Mouse (Mus musculus) megakaryocyte progenitor cell, adult 5-6 weeks (primary cell): ENCODE measurements around the gene Rnf115. TPM values are rescaled to one million over a fixed set of nuclear protein-coding genes. Genes with fewer than 3 reads are reported as not detected.

Source experiments
- ATAC-seq: replicated peaks from 2 replicates; pipeline ENCODE4 v1.8.0; 2016; ENCODE audit warnings: mild to moderate bottlenecking, moderate TSS enrichment, inconsistent platforms; ENCODE audit not compliant: poor library complexity
- total RNA-seq, 2 experiments: library from RNA; stranded (forward) in 1 of 2; stranded (reverse) in 1 of 2; fragments of 157-497, 149-512 nt in 1 of 2; fragments of 200-1000 nt in 1 of 2; gene quantifications; 2 replicates each; pipeline versions ENCODE4 v1.2.3 to v1.2.4; 2015 to 2017

Gene Rnf115
- total RNA-seq, 2 experiments from 2014 or later = 71.4 to 81.6 TPM

DNA sequence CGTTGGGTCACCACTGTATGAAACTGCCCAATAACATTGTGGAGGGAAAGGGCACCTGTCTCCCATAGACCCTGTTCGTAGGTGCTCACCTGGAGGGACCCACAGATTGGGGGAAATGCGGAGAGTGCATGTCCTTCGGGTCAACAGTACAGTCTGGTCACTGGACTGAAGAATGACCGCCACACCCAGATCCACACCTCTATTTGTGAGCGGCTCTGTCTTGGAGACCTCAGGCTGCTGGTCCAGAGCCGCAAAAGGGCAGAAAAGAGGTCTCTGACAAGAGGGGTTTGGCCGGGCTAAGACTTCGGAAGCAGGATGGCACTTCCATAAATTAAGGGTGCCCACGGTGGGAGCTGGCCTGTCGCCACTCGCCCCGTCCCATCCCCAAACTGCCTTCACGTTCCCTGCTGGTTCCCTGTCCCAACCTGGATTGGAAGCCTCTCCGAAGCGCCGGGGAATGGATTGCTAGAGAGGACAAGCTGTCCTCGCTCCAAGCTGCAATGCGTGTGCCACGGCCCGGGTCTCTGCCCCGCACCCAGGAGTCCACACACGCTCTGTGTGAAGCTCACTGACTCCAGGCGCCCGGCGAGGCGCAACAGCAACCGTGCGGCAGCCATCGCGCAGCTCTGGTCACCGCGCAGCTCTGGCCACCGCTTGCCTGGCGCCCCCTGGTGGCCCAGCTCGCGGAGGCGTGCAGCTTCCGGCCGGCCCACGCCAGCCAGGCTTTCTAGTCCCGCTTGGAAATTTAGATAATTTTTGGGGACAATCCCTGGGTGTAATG is 19.4 kb upstream of the Rnf115 start, which contains the start of gene Nudt17:
Gene Nudt17 (minus strand): TSS at position 660 of the 781 bp plus-strand sequence.
- peak; percentile 86 for ATAC-seq

DNA sequence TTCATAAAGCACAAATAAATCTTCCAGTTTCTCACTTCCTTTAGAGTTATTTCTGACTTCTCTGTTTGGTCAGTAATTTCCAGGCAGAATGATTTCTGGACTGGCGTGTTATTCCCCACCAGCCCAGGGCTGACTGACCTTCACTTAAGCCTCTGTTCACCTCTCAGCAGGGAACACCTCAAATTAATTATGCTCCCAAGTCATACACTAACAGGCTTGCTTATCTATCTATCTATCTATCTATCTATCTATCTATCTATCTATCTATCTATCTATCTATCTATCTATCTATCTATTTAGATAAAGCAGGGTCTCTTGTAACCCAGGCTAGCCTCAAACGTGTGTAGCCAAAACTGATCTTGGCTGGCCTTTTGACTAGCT is 18.8 kb upstream of the Rnf115 start:
- no peak for ATAC-seq

- no peak for ATAC-seq
Measured at GRCm38 (mm10) chr3:96714286-96714685, 13.2 kb upstream of the Rnf115 start.

- ATAC-seq = peak; percentile 67
Measured at GRCm38 (mm10) chr3:96715854-96716253, 11.6 kb upstream of the Rnf115 start.

DNA sequence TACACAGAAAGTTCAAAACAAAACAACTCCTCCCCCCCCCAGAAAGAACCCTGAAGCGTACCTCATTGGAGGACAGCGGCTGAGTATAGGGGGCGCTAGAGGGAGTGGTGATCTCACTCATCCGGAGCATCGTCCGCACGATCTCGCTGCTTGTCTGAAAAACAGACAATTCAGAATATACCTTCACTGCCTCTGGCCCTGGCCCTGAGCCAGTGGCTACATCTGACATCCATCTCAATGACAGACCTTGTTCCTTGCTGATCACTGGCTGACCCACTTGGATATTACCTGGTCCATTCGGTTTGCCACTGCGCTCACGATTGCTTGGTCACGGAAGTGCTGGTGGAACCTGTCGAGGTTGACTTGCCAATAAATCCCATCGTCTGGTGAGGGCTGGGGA is 8.3 kb upstream of the Rnf115 start:
- peak; percentile 89 for ATAC-seq

- peak; percentile 26 for ATAC-seq
Measured at GRCm38 (mm10) chr3:96727828-96728633, 567 bp downstream of the Rnf115 start.

DNA sequence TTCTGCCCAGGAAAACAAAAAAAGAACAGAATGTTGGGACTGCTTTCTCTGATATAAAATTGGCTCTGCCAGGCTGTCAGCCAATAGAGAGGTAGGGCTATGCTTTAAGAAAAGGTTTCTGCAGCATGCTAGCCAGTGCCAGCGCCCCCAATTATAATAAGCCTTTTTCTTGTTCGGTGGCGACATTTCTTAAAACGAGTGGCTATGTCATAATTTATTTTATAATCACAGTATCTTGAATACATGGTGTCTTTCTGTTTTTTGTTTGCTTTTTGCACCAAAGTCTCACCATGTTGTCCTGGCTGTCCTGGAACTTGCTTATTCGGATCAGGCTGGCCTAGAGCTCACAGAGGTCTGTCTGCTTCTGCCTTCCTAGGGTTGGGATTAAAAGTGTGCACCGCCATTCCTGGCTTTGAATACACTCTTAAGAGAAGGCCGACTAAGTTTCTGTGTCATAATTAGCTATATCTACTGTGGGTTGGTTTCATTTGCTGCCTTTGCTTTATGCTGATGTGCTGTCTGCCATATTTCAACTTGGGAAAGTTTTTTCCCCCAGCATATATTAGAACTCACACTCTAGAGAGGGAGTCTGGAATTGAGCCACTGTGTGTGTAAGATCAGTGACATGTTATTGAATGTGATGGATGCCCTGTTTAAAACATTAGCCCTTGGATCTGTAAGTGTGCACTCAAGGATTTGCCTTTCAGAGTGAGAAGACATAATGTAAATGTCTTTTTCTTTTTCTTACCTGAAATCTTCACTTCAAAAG is 1.4 kb downstream of the Rnf115 start:
- ATAC-seq = no peak

- peak; percentile 49 for ATAC-seq
Measured at GRCm38 (mm10) chr3:96729403-96729784, 1.9 kb downstream of the Rnf115 start.

DNA sequence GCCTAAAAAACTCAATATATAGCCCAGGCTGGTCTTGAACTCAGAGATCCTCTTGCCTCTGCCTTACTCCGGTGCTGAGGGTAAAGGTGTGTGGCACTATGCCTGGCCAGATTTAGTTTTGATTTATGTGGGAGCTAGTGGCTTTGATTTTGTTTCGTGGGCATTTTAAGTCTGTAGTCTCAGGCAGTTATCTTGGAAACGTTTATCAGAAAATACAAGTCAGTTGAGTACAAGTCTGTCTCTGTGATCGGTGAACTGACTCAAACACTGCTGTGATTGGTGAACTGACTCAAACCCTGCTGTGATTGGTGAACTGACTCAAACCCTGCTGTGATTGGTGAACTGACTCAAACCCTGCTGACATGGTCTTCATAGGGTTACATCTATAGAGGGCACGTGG is 3.3 kb downstream of the Rnf115 start:
- no peak for ATAC-seq

GRCm38 (mm10) chr3:96733984-96734383 is 6.5 kb downstream of the Rnf115 start:
- no peak for ATAC-seq

DNA sequence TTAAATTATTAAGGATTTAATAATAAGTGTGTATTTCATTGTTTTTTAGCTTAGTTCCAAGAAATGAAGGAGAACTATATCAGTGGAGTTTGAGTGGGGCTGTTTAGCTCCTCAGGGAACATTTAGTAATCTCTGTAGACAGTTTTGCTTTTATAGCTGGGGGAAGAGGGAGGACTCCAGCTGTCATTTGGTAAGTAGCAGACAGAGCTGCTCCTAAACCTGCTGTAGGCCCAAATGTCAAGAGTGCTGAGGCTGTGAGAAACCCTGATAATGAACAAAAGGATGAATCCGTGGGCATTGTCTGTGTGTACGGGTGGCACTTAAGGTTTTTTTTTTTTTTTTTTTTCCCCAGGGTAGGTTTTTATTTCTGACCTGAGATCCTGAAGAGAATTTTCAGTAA is 7.7 kb downstream of the Rnf115 start:
- ATAC-seq = no peak

GRCm38 (mm10) chr3:96737013-96737740 is 9.7 kb downstream of the Rnf115 start:
- no peak for ATAC-seq

GRCm38 (mm10) chr3:96737995-96738394 is 10.5 kb downstream of the Rnf115 start:
- no peak for ATAC-seq

- peak; percentile 68 for ATAC-seq
Measured at GRCm38 (mm10) chr3:96740279-96740678, 12.8 kb downstream of the Rnf115 start.

GRCm38 (mm10) chr3:96744348-96744747 is 16.9 kb downstream of the Rnf115 start:
- ATAC-seq = peak; percentile 14; the same call in 1 of the 2 replicates

DNA sequence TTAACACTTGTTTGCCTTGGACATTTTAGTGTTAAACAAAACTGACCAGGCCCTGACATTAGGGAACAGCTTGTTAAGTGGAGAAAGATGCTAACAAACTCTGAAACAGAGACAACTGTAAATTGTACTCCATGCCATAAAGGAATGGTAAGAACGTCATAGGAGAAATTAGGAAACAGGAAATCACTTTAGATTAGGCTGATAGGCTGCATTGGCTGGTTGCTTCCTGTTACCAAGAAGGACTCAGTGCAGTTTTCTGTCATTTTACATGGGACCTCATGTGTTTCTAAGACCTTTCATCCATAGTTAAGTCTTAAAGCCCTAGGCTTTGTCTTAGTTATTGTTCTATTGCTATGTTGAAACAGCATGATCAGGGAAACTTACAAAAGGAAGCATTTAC is 19.4 kb downstream of the Rnf115 start:
- ATAC-seq = peak; percentile 57; the same call in 1 of the 2 replicates

DNA sequence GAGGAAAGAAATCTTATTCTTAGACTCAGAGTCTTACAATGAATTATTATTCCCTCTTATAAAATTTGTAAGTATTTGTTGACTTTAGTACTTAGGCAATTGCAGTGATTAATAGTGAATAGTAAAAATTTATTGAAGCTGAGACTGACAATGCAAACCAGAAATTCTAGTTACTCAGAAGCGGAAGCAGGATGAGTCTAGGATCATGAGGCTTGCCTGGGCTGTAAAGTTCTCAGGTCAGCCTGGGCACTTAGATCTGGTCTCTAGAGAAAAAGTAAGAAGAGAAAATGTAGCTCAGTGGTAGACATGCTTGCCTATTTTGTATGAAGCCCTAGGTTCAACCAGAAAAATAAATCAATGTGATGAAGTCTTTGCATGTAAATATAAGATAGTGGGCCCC is 28.5 kb downstream of the Rnf115 start:
- no peak for ATAC-seq

DNA sequence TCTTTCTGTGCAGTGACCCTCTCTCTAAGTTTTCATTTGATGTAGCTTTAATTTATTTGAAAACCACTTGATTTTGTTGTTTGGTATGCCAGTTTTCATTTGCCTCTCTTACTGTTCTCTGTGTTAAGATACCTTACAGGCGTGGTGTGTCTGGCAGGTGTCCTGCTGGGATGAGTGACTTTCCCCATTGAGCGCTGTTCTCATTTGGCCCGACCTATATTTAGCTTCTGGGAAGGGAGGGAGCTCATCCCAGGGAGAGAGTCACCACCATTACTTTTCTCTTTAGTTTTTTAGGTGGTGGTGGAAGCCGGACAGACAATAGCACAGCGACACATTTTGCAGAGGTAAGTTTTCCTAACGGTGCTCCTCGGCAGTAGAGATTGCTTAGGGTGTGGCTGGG is 30.2 kb downstream of the Rnf115 start:
- no peak for ATAC-seq

GRCm38 (mm10) chr3:96759695-96760094 is 32.2 kb downstream of the Rnf115 start:
- peak; percentile 78 for ATAC-seq

- peak; percentile 73 for ATAC-seq
Measured at GRCm38 (mm10) chr3:96764528-96764927, 37.1 kb downstream of the Rnf115 start.

GRCm38 (mm10) chr3:96769971-96770370 is 42.5 kb downstream of the Rnf115 start:
- ATAC-seq = peak; percentile 60
